Mouse (Mus musculus) E14TG2a.4 (cell line): Measurements from ENCODE around the gene Zfp654.

Source experiments
- CTCF ChIP-seq: conservative IDR thresholded peaks from 2 replicates; pipeline ENCODE4 v1.5.1; 2014; ENCODE audit warnings: low read length
- NANOG ChIP-seq: IDR thresholded peaks from 2 replicates; pipeline ENCODE4 v1.6.1; 2014; ENCODE audit warnings: borderline replicate concordance, low read length, mixed read lengths

GRCm38 (mm10) chr16:64824474-64824873 lies 27.0 kb downstream of the Zfp654 start:
- TF ChIP-seq CTCF: no peak
- TF ChIP-seq NANOG: no peak
